Mouse (Mus musculus) R1 (cell line): ENCODE data around the gene Col4a6.
A peak's percentile ranks its signal among the peaks of the same experiment; 100 is the strongest.

ENCODE experiments used
- DNase-seq: peaks from one replicate; pipeline ENCODE4 v3.0.0-alpha.2; 2018; ENCODE audit warnings: low read depth, low spot score

Col4a6 gene

GRCm38 (mm10) chrX:141473470-141474302 lies at the start of gene Col4a6:
Col4a6 (minus strand) TSS chrX:141474076.
- peak; percentile 23 for DNase-seq

- no peak for DNase-seq
Measured at GRCm38 (mm10) chrX:141503125-141503524, 29.2 kb upstream of the Col4a6 start.

- no peak for DNase-seq
Measured at GRCm38 (mm10) chrX:141494545-141494944, 20.7 kb upstream of the Col4a6 start.

GRCm38 (mm10) chrX:141475566-141476327 lies 1.9 kb upstream of the Col4a6 start:
- DNase-seq, result no peak

GRCm38 (mm10) chrX:141475110-141475509 lies 1.2 kb upstream of the Col4a6 start, which contains the start of gene Col4a5:
Col4a5 (plus strand) TSS chrX:141475385.
- DNase-seq, result peak; percentile 86

GRCm38 (mm10) chrX:141447936-141448335 lies 25.9 kb downstream of the Col4a6 start:
- no peak for DNase-seq

GRCm38 (mm10) chrX:141439423-141439822 lies 34.5 kb downstream of the Col4a6 start:
- no peak for DNase-seq

GRCm38 (mm10) chrX:141436780-141437179 lies 37.1 kb downstream of the Col4a6 start:
- DNase-seq, result no peak

GRCm38 (mm10) chrX:141415318-141415717 lies 58.6 kb downstream of the Col4a6 start:
- DNase-seq, result no peak

- DNase-seq, result no peak
Measured at GRCm38 (mm10) chrX:141396243-141396642, 77.6 kb downstream of the Col4a6 start.

GRCm38 (mm10) chrX:141385399-141386105 lies 88.3 kb downstream of the Col4a6 start:
- DNase-seq, result no peak

- DNase-seq, result no peak
Measured at GRCm38 (mm10) chrX:141384632-141385031, 89.2 kb downstream of the Col4a6 start.

- peak; percentile 3 for DNase-seq
Measured at GRCm38 (mm10) chrX:141370276-141370675, 103.6 kb downstream of the Col4a6 start.

- no peak for DNase-seq
Measured at GRCm38 (mm10) chrX:141363331-141363730, 110.5 kb downstream of the Col4a6 start.

GRCm38 (mm10) chrX:141341417-141341816 lies 132.5 kb downstream of the Col4a6 start:
- DNase-seq, result no peak

- DNase-seq, result no peak
Measured at GRCm38 (mm10) chrX:141328044-141328443, 145.8 kb downstream of the Col4a6 start.

- DNase-seq, result no peak
Measured at GRCm38 (mm10) chrX:141324201-141324600, 149.7 kb downstream of the Col4a6 start.

- DNase-seq, result no peak
Measured at GRCm38 (mm10) chrX:141316217-141316616, 157.7 kb downstream of the Col4a6 start.

- DNase-seq, result no peak
Measured at GRCm38 (mm10) chrX:141315795-141316194, 158.1 kb downstream of the Col4a6 start.

GRCm38 (mm10) chrX:141292702-141293462 lies 181.0 kb downstream of the Col4a6 start:
- DNase-seq, result no peak

GRCm38 (mm10) chrX:141276397-141276796 lies 197.5 kb downstream of the Col4a6 start:
- peak; percentile 11 for DNase-seq
